Mouse (Mus musculus) spleen, adult 2 months (tissue): Measurements from ENCODE around the gene Zfp830. TPM values are rescaled to one million over a fixed set of nuclear protein-coding genes. Genes with fewer than 3 reads are reported as not detected.
A peak's percentile ranks its signal among the peaks of the same experiment; 100 is the strongest.

ENCODE experiments used
- DNase-seq, 2 experiments: peaks; one replicate each; pipeline versions ENCODE4 v3.0.0 to v3.0.0-alpha.2; 2012 to 2021; ENCODE audit warnings: low spot score in 2 of 2, low read depth in 1 of 2
- H3K27ac ChIP-seq: fragments of 200-500 bp; 2 replicates; pipeline ENCODE4 v1.5.1; 2012; ENCODE audit warnings: low read length, inconsistent platforms; ENCODE audit not compliant: insufficient read depth
- H3K27me3 ChIP-seq: fragments of 200-500 bp; 2 replicates; pipeline ENCODE4 v1.6.1; 2012; ENCODE audit warnings: mild to moderate bottlenecking, moderate library complexity, low read length, inconsistent platforms; ENCODE audit not compliant: control insufficient read depth, insufficient read depth
- H3K36me3 ChIP-seq: fragments of 200-500 bp; 2 replicates; pipeline ENCODE4 v1.6.1; 2012; ENCODE audit warnings: mild to moderate bottlenecking, low read length, inconsistent platforms; ENCODE audit not compliant: control insufficient read depth, insufficient read depth
- H3K4me1 ChIP-seq: fragments of 200-500 bp; 2 replicates; pipeline ENCODE4 v1.6.1; 2011; ENCODE audit warnings: inconsistent platforms; ENCODE audit not compliant: control insufficient read depth, insufficient read depth, insufficient read length
- H3K4me3 ChIP-seq: fragments of 200-500 bp; 2 replicates; pipeline ENCODE4 v1.5.1; 2011; ENCODE audit warnings: mild to moderate bottlenecking, inconsistent platforms; ENCODE audit not compliant: insufficient read depth, insufficient read length; ENCODE audit errors: extremely low read depth
- CTCF ChIP-seq: fragments of 200-500 bp; IDR thresholded peaks from 2 replicates; pipeline ENCODE4 v1.5.1; 2011; ENCODE audit warnings: mild to moderate bottlenecking, inconsistent platforms; ENCODE audit not compliant: insufficient read depth, insufficient read length, insufficient replicate concordance; ENCODE audit errors: extremely low read depth
- POLR2A ChIP-seq: fragments of 200-500 bp; IDR thresholded peaks from 2 replicates; pipeline ENCODE4 v1.6.1; 2011; ENCODE audit warnings: low read depth, low read length, inconsistent platforms
- WGBS: fragments of 180-500 bp; shearing (Covaris S2); methylation state at CpG from one replicate; pipeline ENCODE4 v1.1.7; 2018; 5-methylcytosine and 5-hydroxymethylcytosine counted together
- polyA plus RNA-seq: library from polyadenylated mRNA; depleted of rRNA; stranded (reverse); fragments of >200 nt; gene quantifications from 2 replicates; pipeline ENCODE4 v1.2.3, GENCODE M21; 2012; rRNA removed

Zfp830 gene
- polyA plus RNA-seq, 1 experiment: 5.7 TPM

GRCm38 (mm10) chr11:82780983-82781903 is 17.1 kb downstream of the Zfp830 start, which contains the start of gene Lig3:
Gene Lig3 (plus strand): TSS chr11:82781108.
- no peaks in the 10 kb centered on the region for H3K27me3 ChIP-seq
- peak within 1 kb of the TSS; percentile 97 for H3K27ac ChIP-seq
- H3K36me3 ChIP-seq: peaks cover 2% of the 10 kb centered on the region; the same call in 1 of the 2 replicates
- H3K4me3 ChIP-seq: peak within 1 kb of the TSS; percentile 99
- under 1% methylated on average over 64 of the region's 90 CpGs for WGBS
- TF ChIP-seq POLR2A (peak; percentile 55), CTCF (no peak)
- DNase-seq: peak; percentile 82 to 93
- peaks cover 5% of the 10 kb centered on the region; the same call in 1 of the 2 replicates for H3K4me1 ChIP-seq

GRCm38 (mm10) chr11:82782197-82782596 is 18.1 kb downstream of the Zfp830 start:
- TF ChIP-seq POLR2A: no peak
- no peak for TF ChIP-seq CTCF
- Histone ChIP-seq H3K4me3 (no peak overlapping the region), H3K27ac (no peak overlapping the region), H3K27me3 (no peaks in the 10 kb centered on the region), H3K4me1 (peaks cover 5% of the 10 kb centered on the region; the same call in 1 of the 2 replicates), H3K36me3 (peaks cover 3% of the 10 kb centered on the region)
- WGBS: 61% methylated on average over 6 of the region's 6 CpGs
- DNase-seq: no peak

GRCm38 (mm10) chr11:82783453-82783852 is 19.3 kb downstream of the Zfp830 start:
- TF ChIP-seq CTCF: no peak
- no peak for TF ChIP-seq POLR2A
- no peak overlapping the region for H3K27ac ChIP-seq
- H3K4me3 ChIP-seq: no peak overlapping the region
- WGBS: 93% methylated on average over 11 of the region's 11 CpGs
- no peak for DNase-seq
- no peaks in the 10 kb centered on the region for H3K27me3 ChIP-seq
- H3K4me1 ChIP-seq: peaks cover 5% of the 10 kb centered on the region; the same call in 1 of the 2 replicates
- peaks cover 12% of the 10 kb centered on the region for H3K36me3 ChIP-seq

GRCm38 (mm10) chr11:82806656-82807055 is 42.5 kb downstream of the Zfp830 start:
- Histone ChIP-seq H3K4me3 (no peak overlapping the region), H3K27ac (no peak overlapping the region), H3K27me3 (no peaks in the 10 kb centered on the region), H3K4me1 (no peaks in the 10 kb centered on the region), H3K36me3 (peaks cover 38% of the 10 kb centered on the region)
- WGBS: 80% methylated on average over 3 of the region's 3 CpGs
- no peak for DNase-seq
- TF ChIP-seq CTCF (no peak), POLR2A (no peak)

GRCm38 (mm10) chr11:82807370-82807769 is 43.2 kb downstream of the Zfp830 start:
- DNase-seq: no peak
- WGBS: 72% methylated on average over 3 of the region's 3 CpGs
- TF ChIP-seq POLR2A (no peak), CTCF (no peak)
- no peak overlapping the region for H3K27ac ChIP-seq
- no peaks in the 10 kb centered on the region for H3K4me1 ChIP-seq
- no peak overlapping the region for H3K4me3 ChIP-seq
- no peaks in the 10 kb centered on the region for H3K27me3 ChIP-seq
- peaks cover 44% of the 10 kb centered on the region for H3K36me3 ChIP-seq

GRCm38 (mm10) chr11:82808485-82808884 is 44.3 kb downstream of the Zfp830 start:
- no peak for DNase-seq
- WGBS: 91% methylated on average over 5 of the region's 5 CpGs
- TF ChIP-seq CTCF (no peak), POLR2A (no peak)
- no peaks in the 10 kb centered on the region for H3K4me1 ChIP-seq
- peaks cover 37% of the 10 kb centered on the region for H3K36me3 ChIP-seq
- no peaks in the 10 kb centered on the region for H3K27me3 ChIP-seq
- no peak overlapping the region for H3K27ac ChIP-seq
- H3K4me3 ChIP-seq: no peak overlapping the region

Other genes starting within 250 kb of the Zfp830 start
- gene Cct6b, start within 50 bp of the Zfp830 start, polyA plus RNA-seq: 0.07 and 0.09 TPM in 2 replicates
- gene Lig3, start 16.8 kb downstream of the Zfp830 start, polyA plus RNA-seq: 5.9 and 6.4 TPM in 2 replicates
- 12.0 and 13.3 TPM in 2 replicates for gene Rffl, start 106.9 kb downstream of the Zfp830 start, polyA plus RNA-seq
- gene Rad51d, start 126.3 kb downstream of the Zfp830 start, polyA plus RNA-seq: 10.9 and 11.8 TPM in 2 replicates
- 0.06 and 0.07 TPM in 2 replicates for gene Fndc8, start 127.8 kb downstream of the Zfp830 start, polyA plus RNA-seq
- 53.5 and 61.3 TPM in 2 replicates for gene Nle1, start 144.1 kb downstream of the Zfp830 start, polyA plus RNA-seq
- 0.31 and 0.82 TPM in 2 replicates for gene Unc45b, start 146.2 kb downstream of the Zfp830 start, polyA plus RNA-seq
- gene Slfn5, start 187.0 kb downstream of the Zfp830 start, polyA plus RNA-seq: 3.1 and 3.4 TPM in 2 replicates
- 1.5 and 1.6 TPM in 2 replicates for gene Slfn9, start 227.5 kb downstream of the Zfp830 start, polyA plus RNA-seq